Mouse (Mus musculus) liver, embryonic 16.5 days (tissue): ENCODE measurements around the gene Rita1. TPM values are rescaled to one million over a fixed set of nuclear protein-coding genes. Genes with fewer than 3 reads are reported as not detected.

Experiments used
- ATAC-seq: fragments of 200-750 bp; cut with Nextera tagmentation; 2 replicates; pipeline ENCODE4 v1.8.0; 2017; ENCODE audit warnings: low read depth, mild to moderate bottlenecking, moderate number of reproducible peaks, moderate library complexity
- H3K27ac ChIP-seq: fragments of 300-500 bp; sonication (generic); 2 replicates; pipeline ENCODE4 v1.5.1; 2014; ENCODE audit warnings: mild to moderate bottlenecking, low read length
- H3K27me3 ChIP-seq: fragments of 300-500 bp; sonication (generic); 2 replicates; pipeline ENCODE4 v1.6.1; 2014; ENCODE audit warnings: low read depth, low read length, mixed read lengths; ENCODE audit not compliant: control insufficient read depth, insufficient read depth
- H3K36me3 ChIP-seq: fragments of 300-500 bp; sonication (generic); 2 replicates; pipeline ENCODE4 v1.6.1; 2014; ENCODE audit warnings: mild to moderate bottlenecking; ENCODE audit not compliant: control insufficient read depth, insufficient read depth
- H3K4me1 ChIP-seq: fragments of 300-500 bp; sonication (generic); 2 replicates; pipeline ENCODE4 v1.6.1; 2014; ENCODE audit warnings: low read depth, low read length, mixed read lengths; ENCODE audit not compliant: control insufficient read depth
- H3K4me2 ChIP-seq: fragments of 300-500 bp; sonication (generic); 2 replicates; pipeline ENCODE4 v1.6.1; 2014; ENCODE audit warnings: low read depth, low read length, mixed read lengths
- H3K4me3 ChIP-seq: fragments of 300-500 bp; sonication (generic); 2 replicates; pipeline ENCODE4 v1.5.1; 2014; ENCODE audit warnings: low read depth, mild to moderate bottlenecking, low read length
- H3K9ac ChIP-seq: fragments of 300-500 bp; sonication (generic); 2 replicates; pipeline ENCODE4 v1.6.1; 2014; ENCODE audit warnings: low read depth, low read length
- H3K9me3 ChIP-seq: fragments of 300-500 bp; sonication (generic); replicated peaks from 2 replicates; pipeline ENCODE4 v1.6.1; 2016; ENCODE audit warnings: low read length; ENCODE audit not compliant: control insufficient read depth
- WGBS: fragments of 180-500 bp; shearing (Covaris S2); extraction: QIAGEN DNeasy Blood & Tissue Kit; methylation state at CpG from one replicate; pipeline ENCODE4 v1.1.7; 2014; ENCODE audit not compliant: insufficient replicate concordance; 5-methylcytosine and 5-hydroxymethylcytosine counted together
- polyA plus RNA-seq: library from polyadenylated mRNA; unstranded; fragments of >200 nt; fragmentation: Nextera tagmentation; extraction: Ambion mirVana; gene quantifications from 2 replicates; pipeline ENCODE4 v1.2.1, GENCODE M21; 2015

The Rita1 gene
- polyA plus RNA-seq: 3.6 and 3.7 TPM in 2 replicates

DNA sequence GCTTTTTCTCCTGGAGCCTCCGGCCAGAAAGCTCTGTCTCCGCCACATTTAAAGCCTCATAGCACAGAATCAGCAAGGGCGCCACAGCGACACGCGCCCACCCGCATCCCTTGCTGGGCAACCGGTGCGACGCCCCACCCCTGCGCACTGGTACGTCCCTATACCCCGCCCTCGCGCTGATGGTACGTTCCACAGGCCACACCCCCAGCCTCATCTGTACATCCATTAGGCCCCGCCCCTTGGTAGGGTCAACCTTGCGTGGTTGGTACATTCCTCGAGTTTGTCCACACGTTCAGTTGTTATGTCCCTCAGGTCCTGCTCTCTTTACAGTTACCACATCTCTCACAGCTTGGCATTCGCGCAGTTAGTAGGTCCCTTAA, at the start of gene Rita1, which contains the start of gene Ddx54:
Rita1 (minus strand) TSS at position 148 of the 380 bp plus-strand sequence.
Ddx54 (plus strand) TSS at position 298 of the 380 bp plus-strand sequence.
- peaks cover 21% of the 10 kb centered on the region for H3K4me1 ChIP-seq
- peaks cover 2% of the 10 kb centered on the region; the same call in 1 of the 2 replicates for H3K9me3 ChIP-seq
- peak within 1 kb of the TSS; percentile 69 for H3K9ac ChIP-seq
- peak within 1 kb of the TSS; percentile 84 for H3K27ac ChIP-seq
- H3K4me3 ChIP-seq: peak within 1 kb of the TSS; percentile 90
- peak within 1 kb of the TSS; percentile 98 for H3K4me2 ChIP-seq
- no peaks in the 10 kb centered on the region for H3K27me3 ChIP-seq
- H3K36me3 ChIP-seq: peaks cover 5% of the 10 kb centered on the region; the same call in 1 of the 2 replicates
- 0% methylated on average over 22 of the region's 22 CpGs for WGBS
- peak; percentile 73 for ATAC-seq

DNA sequence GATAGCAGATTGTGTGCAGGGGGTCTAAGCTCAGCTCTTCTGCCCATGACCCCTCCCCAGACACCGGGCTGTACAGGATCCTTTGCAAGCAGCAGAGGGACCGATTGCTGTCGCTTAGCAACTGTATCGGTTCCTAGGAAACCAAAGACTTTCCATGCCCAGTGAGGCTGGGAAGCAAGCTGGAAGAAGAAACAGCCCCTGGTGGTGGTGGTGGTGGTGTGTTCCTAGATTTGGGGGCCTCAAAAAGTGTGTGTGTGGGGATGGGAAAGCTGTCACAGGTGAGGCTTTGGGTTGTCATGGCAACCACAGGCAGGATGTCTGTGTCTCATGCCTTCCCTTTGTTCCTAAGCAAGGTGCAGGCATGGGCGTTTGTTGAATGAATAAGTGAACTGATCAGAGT, 48.4 kb upstream of the Rita1 start:
- H3K9me3 ChIP-seq: no peaks in the 10 kb centered on the region
- 50% methylated on average over 5 of the region's 5 CpGs for WGBS
- H3K9ac ChIP-seq: no peak overlapping the region
- no peak overlapping the region for H3K4me2 ChIP-seq
- no peaks in the 10 kb centered on the region for H3K4me1 ChIP-seq
- no peaks in the 10 kb centered on the region for H3K27me3 ChIP-seq
- no peaks in the 10 kb centered on the region for H3K36me3 ChIP-seq
- H3K27ac ChIP-seq: no peak overlapping the region
- no peak overlapping the region for H3K4me3 ChIP-seq
- ATAC-seq: no peak

DNA sequence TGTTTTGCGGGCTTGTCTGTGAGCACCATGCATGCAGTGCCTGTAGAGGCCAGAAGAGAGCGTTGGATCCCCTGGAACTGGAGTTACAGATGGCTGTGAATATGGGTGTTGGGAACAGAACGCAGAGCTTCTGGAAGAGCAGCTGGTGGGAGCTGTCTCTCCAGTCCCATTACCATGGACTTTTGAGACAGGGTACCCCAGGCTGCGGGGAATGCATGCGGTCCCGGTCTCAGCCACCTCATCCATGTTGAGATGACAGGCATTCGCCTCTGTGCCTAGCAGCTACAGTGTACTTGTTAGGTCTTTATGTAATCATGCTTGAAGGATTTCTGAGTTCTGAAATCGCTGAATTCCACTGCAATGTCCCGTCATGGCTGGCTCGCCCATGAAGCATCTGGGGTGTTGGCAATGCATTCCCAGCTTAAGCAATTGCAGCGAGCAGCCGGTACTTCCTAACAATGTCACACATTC, 43.9 kb upstream of the Rita1 start:
- H3K9ac ChIP-seq: no peak overlapping the region
- no peaks in the 10 kb centered on the region for H3K9me3 ChIP-seq
- no peak overlapping the region for H3K4me3 ChIP-seq
- no peak for ATAC-seq
- H3K4me1 ChIP-seq: no peaks in the 10 kb centered on the region
- WGBS: 74% methylated on average over 12 of the region's 12 CpGs
- H3K27me3 ChIP-seq: no peaks in the 10 kb centered on the region
- H3K4me2 ChIP-seq: no peak overlapping the region
- no peaks in the 10 kb centered on the region for H3K36me3 ChIP-seq
- H3K27ac ChIP-seq: no peak overlapping the region

DNA sequence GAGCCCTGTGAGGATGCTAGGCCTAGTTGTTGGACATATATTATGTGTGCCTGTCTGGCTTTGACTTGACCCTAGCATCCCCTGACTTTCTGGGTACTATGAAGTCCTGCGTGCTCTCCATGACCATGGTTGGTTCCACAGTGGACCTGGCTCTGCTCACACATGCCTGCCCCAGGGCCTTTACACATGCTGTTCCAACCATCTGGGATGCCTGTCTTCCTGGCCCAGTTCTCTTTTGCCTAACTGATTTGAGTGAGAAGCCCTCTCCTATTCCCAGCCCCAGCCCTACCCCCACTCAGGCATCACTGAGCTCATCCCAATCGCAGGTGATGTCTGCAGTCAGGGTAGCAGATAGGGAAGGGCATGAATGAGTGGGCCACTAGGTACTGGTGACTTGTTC, 41.5 kb upstream of the Rita1 start:
- peaks cover 16% of the 10 kb centered on the region for H3K27me3 ChIP-seq
- WGBS: 74% methylated on average over 2 of the region's 2 CpGs
- ATAC-seq: no peak
- H3K4me2 ChIP-seq: no peak overlapping the region
- no peaks in the 10 kb centered on the region for H3K9me3 ChIP-seq
- no peak overlapping the region for H3K27ac ChIP-seq
- no peak overlapping the region for H3K9ac ChIP-seq
- H3K4me1 ChIP-seq: peaks cover 4% of the 10 kb centered on the region
- no peaks in the 10 kb centered on the region for H3K36me3 ChIP-seq
- no peak overlapping the region for H3K4me3 ChIP-seq

DNA sequence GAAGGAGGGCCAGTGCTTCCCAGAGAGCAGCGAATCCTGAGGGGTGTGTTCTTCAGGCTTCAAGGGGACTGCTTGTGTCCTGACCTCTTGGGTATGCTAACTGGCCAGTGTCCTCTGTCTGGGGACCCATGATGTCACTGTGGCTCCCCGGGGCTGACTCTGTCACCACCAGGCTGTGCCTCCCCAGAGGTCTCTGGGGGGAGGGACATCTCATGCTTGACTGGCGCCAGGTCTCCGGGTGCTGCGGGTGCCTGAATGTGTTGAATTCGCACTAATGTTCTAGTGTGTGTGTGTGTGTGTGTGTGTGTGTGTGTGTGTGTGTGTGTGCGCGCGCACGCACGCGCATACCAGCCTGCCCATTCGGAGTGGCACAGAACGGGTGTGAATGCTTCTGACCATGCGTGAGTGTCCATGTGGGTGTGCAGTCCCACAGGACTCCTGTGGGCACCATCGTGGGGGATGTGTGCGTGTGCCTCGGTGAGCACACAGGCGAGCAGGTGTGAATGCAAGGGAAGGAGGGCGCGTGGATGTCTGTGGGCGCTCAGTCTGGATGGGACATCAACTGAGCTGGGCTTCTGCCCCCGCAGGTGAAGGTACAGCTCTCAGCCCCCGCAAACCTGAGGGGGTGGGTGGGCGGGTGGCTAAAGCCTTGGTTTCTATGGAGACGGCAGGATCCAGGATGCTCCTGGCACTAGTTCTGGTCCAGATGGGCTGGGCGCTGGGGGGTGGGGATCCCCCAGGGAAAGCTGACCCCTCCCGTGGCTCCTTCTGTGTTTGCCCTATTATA, 40.7 kb upstream of the Rita1 start:
- Histone ChIP-seq H3K27me3 (peaks cover 20% of the 10 kb centered on the region), H3K36me3 (no peaks in the 10 kb centered on the region), H3K4me2 (no peak overlapping the region), H3K4me3 (no peak overlapping the region), H3K9me3 (no peaks in the 10 kb centered on the region), H3K4me1 (peaks cover 11% of the 10 kb centered on the region), H3K9ac (no peak overlapping the region), H3K27ac (no peak overlapping the region)
- WGBS: 68% methylated on average over 28 of the region's 28 CpGs
- no peak for ATAC-seq

DNA sequence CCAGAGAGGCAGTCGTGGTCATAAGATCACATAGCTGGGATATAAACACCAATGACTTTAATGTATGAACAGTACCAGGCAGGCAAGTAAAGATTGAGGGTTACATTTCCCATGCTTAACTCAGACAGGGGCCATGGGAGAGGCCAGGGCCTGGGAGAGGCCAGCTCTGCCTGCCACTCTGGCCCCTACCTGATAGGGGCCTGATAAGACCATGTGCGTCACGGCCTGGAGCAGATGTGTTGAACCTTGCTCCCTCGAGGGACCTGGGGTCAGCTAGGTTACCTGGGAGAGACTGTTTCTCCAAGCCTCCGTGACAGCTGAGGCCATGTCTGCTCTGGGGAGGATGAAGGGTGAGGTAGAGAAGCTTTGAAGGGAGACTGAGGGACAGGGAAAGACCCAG, 38.8 kb upstream of the Rita1 start:
- Histone ChIP-seq H3K4me3 (no peak overlapping the region), H3K36me3 (no peaks in the 10 kb centered on the region), H3K27me3 (peaks cover 25% of the 10 kb centered on the region), H3K9me3 (no peaks in the 10 kb centered on the region), H3K27ac (no peak overlapping the region), H3K4me1 (peaks cover 12% of the 10 kb centered on the region), H3K4me2 (no peak overlapping the region), H3K9ac (no peak overlapping the region)
- WGBS: 34% methylated on average over 5 of the region's 5 CpGs
- ATAC-seq: no peak

DNA sequence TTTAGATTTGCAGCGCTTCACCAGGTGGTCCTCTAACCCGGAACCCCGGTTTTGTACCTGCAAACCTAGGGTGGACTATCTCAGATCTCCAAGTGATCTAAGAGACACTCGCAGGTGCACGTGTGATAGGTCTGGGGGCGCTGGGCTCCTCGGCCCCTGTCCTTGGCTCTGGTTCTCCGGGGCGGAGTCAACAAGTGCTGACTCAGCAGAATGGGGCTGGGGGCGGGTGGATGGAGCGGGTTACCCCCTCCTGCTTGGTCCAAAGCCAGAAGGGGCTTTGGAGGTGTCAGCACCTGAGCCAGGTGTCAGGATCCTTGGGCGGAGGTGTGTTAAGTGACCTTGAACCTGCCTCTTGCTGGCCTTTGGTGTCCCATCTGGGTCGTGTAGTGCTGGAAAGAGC, 37.5 kb upstream of the Rita1 start:
- Histone ChIP-seq H3K4me2 (no peak overlapping the region), H3K9me3 (no peaks in the 10 kb centered on the region), H3K36me3 (no peaks in the 10 kb centered on the region), H3K4me3 (no peak overlapping the region), H3K9ac (no peak overlapping the region), H3K4me1 (peaks cover 12% of the 10 kb centered on the region), H3K27ac (no peak overlapping the region), H3K27me3 (peaks cover 29% of the 10 kb centered on the region)
- 20% methylated on average over 13 of the region's 13 CpGs for WGBS
- ATAC-seq: no peak

DNA sequence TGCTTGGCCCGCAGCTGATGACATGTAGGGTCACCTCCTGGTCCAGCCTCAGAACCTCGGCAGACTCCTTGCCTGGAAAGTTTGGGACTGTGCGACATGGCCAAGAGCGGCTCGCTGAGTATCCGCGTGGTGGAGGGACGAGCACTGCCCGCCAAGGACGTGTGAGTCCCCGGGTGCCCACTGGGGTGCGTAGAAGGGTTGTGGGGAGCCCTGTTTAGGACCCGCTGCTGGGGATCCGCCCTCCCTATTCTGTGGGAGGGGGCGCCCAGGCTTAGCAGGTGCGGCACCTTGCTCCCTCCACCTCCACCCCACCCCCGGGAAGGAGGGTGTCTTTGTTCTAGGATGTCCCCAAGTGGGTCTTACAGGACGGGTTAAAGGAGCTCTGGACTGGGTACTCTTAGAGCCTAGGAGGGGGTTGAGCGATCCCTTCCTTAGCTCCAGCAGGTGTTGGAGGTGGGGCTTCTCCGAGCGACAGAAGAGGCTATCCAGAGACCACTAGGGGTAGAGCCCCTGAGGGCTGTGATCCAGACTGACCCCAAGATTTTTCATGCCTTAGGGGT, 37.1 kb upstream of the Rita1 start:
- Histone ChIP-seq H3K9ac (no peak overlapping the region), H3K36me3 (no peaks in the 10 kb centered on the region), H3K27me3 (peaks cover 29% of the 10 kb centered on the region), H3K4me3 (peak overlapping the region; percentile 41), H3K27ac (no peak overlapping the region), H3K4me1 (peaks cover 12% of the 10 kb centered on the region), H3K9me3 (no peaks in the 10 kb centered on the region), H3K4me2 (peak overlapping the region; percentile 58)
- WGBS: 3% methylated on average over 21 of the region's 21 CpGs
- ATAC-seq: peak; percentile 17; the same call in 1 of the 2 replicates
